Mouse (Mus musculus) kidney, postnatal 10 days (tissue): ENCODE measurements at regions not wholly inside any gene's neighbourhood (a gene's known extent, or its start where the extent isn't known, plus 50 kb on each side); places are given as distances from the start of the nearest gene placed in this dataset.

Experiments
- DNase-seq: peaks from one replicate; pipeline ENCODE4 v3.0.0; 2021; ENCODE audit warnings: mixed read lengths

- DNase-seq = no peak
Observed at GRCm38 (mm10) chr5:28904500-28904899, 291.3 kb upstream of the Rnf32 start.

GRCm38 (mm10) chr5:28903805-28904320 lies 291.9 kb upstream of the Rnf32 start:
- DNase-seq = no peak

GRCm38 (mm10) chr5:28892703-28893249 lies 303.0 kb upstream of the Rnf32 start:
- DNase-seq = no peak

GRCm38 (mm10) chr5:28891988-28892387 lies 303.8 kb upstream of the Rnf32 start:
- no peak for DNase-seq

- DNase-seq = no peak
Observed at GRCm38 (mm10) chr5:28884746-28885365, 310.9 kb upstream of the Rnf32 start.

GRCm38 (mm10) chr5:28876199-28876598 lies 319.6 kb upstream of the Rnf32 start:
- DNase-seq = no peak

- DNase-seq = no peak
Observed at GRCm38 (mm10) chr5:28873600-28874265, 322.1 kb upstream of the Rnf32 start.

GRCm38 (mm10) chr5:28859604-28860371 lies 336.0 kb upstream of the Rnf32 start:
- no peak for DNase-seq

GRCm38 (mm10) chr5:28838141-28838925 lies 357.5 kb upstream of the Rnf32 start:
- no peak for DNase-seq

GRCm38 (mm10) chr5:28819091-28819490 lies 352.0 kb upstream of the Shh start:
- no peak for DNase-seq

- peak; percentile 60 for DNase-seq
Observed at GRCm38 (mm10) chr5:28807950-28808349, 340.9 kb upstream of the Shh start.

GRCm38 (mm10) chr5:28799464-28799863 lies 332.4 kb upstream of the Shh start:
- no peak for DNase-seq

GRCm38 (mm10) chr5:28798361-28798760 lies 331.3 kb upstream of the Shh start:
- no peak for DNase-seq

- no peak for DNase-seq
Observed at GRCm38 (mm10) chr5:28795130-28795758, 328.2 kb upstream of the Shh start.

- DNase-seq = no peak
Observed at GRCm38 (mm10) chr5:28793781-28794180, 326.7 kb upstream of the Shh start.

GRCm38 (mm10) chr5:28785347-28786060 lies 318.4 kb upstream of the Shh start:
- DNase-seq = no peak

GRCm38 (mm10) chr5:28784339-28784966 lies 317.4 kb upstream of the Shh start:
- no peak for DNase-seq

GRCm38 (mm10) chr5:28775648-28776359 lies 308.7 kb upstream of the Shh start:
- DNase-seq = no peak

GRCm38 (mm10) chr5:28771796-28772195 lies 304.7 kb upstream of the Shh start:
- no peak for DNase-seq
